Mouse (Mus musculus): ENCODE data around the gene Susd1. TPM values are rescaled to one million over a fixed set of nuclear protein-coding genes. Genes with fewer than 3 reads are reported as not detected.

Gene Susd1
- total and polyA plus RNA-seq, 3 experiments = 1.5 to 2.3 (median 1.6) TPM

DNA sequence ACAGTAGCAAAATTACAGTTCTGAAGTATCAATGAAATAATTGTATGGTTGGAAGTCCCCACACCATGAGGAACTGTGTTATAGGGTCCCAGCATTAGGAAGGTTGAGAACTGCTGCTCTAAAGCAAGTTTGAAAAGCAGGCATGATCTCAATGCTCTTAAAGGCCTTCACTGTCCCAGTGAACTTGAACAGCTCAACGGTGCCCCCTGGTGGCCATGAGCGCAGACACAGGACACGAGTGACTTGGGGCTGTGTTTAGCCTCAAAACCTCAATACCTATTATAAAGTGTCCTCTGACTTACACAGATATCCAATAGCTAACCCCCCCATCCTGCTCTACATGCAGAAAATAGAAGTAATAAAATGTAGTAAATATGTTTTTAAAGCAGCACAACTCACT is 97.7 kb downstream of the Susd1 start:
- H3K4me1 ChIP-seq (ENCODE audit: control insufficient read depth, insufficient read depth, low read length) = peaks cover 8% of the 10 kb centered on the region
- intact Hi-C loops (cut with DNase I) = loop anchor here (1.0 kb wide), 2 partner anchors 153 to 244 kb away; no protein-coding TSS in a partner anchor
- H3K9ac ChIP-seq (ENCODE audit: low read depth, low read length) = no peak overlapping the region
- TF ChIP-seq EP300 (IDR thresholded peaks at IDR 0.05; ENCODE audit: insufficient read depth, low read depth, low read length) (peak; percentile 90), POLR2A (IDR thresholded peaks at IDR 0.05; ENCODE audit: insufficient read depth, low read depth, low read length) (no peak), CTCF (IDR thresholded peaks at IDR 0.05) (peak; percentile 97; the same call in 1 of the 2 replicates)
- H3K36me3 ChIP-seq (ENCODE audit: control insufficient read depth, insufficient read depth, low read length) = 0 out of 2 replicates have a peak, but pooled peaks cover 2% of the 10 kb centered on the region
- no peaks in the 10 kb centered on the region for H3K27me3 ChIP-seq (ENCODE audit: control insufficient read depth, insufficient read depth, low read length)
- H3K27ac ChIP-seq = peak overlapping the region; percentile 56
- no peak overlapping the region for H3K4me3 ChIP-seq
- 0% methylated on average over 3 of the region's 3 CpGs for WGBS
- peak; percentile 85 to 91 for DNase-seq
- no peaks in the 10 kb centered on the region for H3K79me2 ChIP-seq (replicated peaks; ENCODE audit: control insufficient read depth, insufficient read depth, low read length)

DNA sequence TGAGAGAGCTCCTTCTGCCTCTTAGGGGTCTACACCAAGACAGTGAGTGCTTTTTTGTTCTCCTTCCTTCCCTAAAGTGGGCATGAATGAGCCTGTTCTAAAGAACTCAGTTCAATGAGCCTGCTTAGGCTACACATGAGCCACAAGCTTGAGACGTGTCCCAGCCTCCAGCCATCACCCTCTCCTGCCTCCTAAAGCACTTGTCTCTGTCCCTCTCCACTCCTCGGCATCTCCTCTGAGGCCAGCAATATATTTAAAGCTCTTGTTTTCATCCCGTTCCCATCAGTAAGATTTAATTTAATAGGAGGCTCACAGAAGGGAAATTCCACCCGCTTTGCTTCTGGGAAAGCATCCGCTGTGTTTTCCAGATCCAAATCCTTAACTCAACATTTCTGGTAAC is 98.4 kb downstream of the Susd1 start:
- 30% methylated on average over 5 of the region's 5 CpGs for WGBS
- Histone ChIP-seq H3K9ac (ENCODE audit: low read depth, low read length) (peak overlapping the region; percentile 64), H3K27me3 (ENCODE audit: control insufficient read depth, insufficient read depth, low read length) (no peaks in the 10 kb centered on the region), H3K4me1 (ENCODE audit: control insufficient read depth, insufficient read depth, low read length) (peaks cover 8% of the 10 kb centered on the region), H3K36me3 (ENCODE audit: control insufficient read depth, insufficient read depth, low read length) (0 out of 2 replicates have a peak, but pooled peaks cover 2% of the 10 kb centered on the region), H3K79me2 (replicated peaks; ENCODE audit: control insufficient read depth, insufficient read depth, low read length) (no peaks in the 10 kb centered on the region), H3K27ac (peak overlapping the region; percentile 56), H3K4me3 (no peak overlapping the region)
- TF ChIP-seq POLR2A (IDR thresholded peaks at IDR 0.05; ENCODE audit: insufficient read depth, low read depth, low read length) (no peak), EP300 (IDR thresholded peaks at IDR 0.05; ENCODE audit: insufficient read depth, low read depth, low read length) (no peak), CTCF (IDR thresholded peaks at IDR 0.05) (no peak)
- intact Hi-C loops (cut with DNase I) = loop anchor here (1.0 kb wide), 2 partner anchors 153 to 244 kb away; no protein-coding TSS in a partner anchor
- peak in 1 of 2 experiments; percentile 21 for DNase-seq

DNA sequence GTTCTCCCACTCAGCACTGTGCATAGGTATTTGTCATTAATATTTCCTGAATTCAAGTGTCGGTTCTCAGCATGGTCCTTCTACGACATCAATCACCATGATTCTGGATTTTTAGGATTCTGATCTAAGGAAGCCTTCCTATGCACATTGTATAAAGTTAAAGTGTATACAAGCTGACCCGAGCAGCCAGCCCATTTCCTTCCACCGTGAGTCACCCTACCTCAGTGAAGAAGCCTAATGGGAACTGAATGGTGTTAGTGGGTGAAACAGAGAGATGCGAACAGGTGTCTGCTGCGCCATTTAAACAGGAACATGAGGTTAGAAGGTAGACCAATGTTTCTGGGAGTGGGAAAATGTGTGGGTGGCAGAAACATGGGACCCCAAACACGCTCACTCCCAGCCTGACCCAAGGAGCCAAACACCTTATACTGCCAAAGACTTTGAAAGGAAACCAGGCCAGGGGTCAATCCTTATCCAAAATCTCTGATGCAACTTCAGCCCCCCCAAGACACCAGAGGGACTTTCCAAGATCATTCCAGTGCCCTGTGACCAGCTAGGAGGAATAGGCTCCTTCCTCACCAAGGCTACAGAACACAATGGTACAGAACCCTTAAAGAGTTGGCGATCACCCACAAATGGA is 99.4 kb downstream of the Susd1 start:
- no peak overlapping the region for H3K27ac ChIP-seq
- no peak for TF ChIP-seq EP300 (IDR thresholded peaks at IDR 0.05; ENCODE audit: insufficient read depth, low read depth, low read length)
- TF ChIP-seq CTCF (IDR thresholded peaks at IDR 0.05) = no peak
- TF ChIP-seq POLR2A (IDR thresholded peaks at IDR 0.05; ENCODE audit: insufficient read depth, low read depth, low read length) = no peak
- 0 out of 2 replicates have a peak, but pooled peaks cover 2% of the 10 kb centered on the region for H3K36me3 ChIP-seq (ENCODE audit: control insufficient read depth, insufficient read depth, low read length)
- H3K4me3 ChIP-seq = no peak overlapping the region
- H3K79me2 ChIP-seq (replicated peaks; ENCODE audit: control insufficient read depth, insufficient read depth, low read length) = no peaks in the 10 kb centered on the region
- WGBS = 69% methylated on average over 8 of the region's 8 CpGs
- peak in 1 of 2 experiments; percentile 18 for DNase-seq
- H3K9ac ChIP-seq (ENCODE audit: low read depth, low read length) = no peak overlapping the region
- intact Hi-C loops (cut with DNase I) = loop anchor here (10.0 kb wide), 1 partner anchor 84 kb away; no protein-coding TSS in a partner anchor
- H3K4me1 ChIP-seq (ENCODE audit: control insufficient read depth, insufficient read depth, low read length) = peaks cover 8% of the 10 kb centered on the region
- no peaks in the 10 kb centered on the region for H3K27me3 ChIP-seq (ENCODE audit: control insufficient read depth, insufficient read depth, low read length)

DNA sequence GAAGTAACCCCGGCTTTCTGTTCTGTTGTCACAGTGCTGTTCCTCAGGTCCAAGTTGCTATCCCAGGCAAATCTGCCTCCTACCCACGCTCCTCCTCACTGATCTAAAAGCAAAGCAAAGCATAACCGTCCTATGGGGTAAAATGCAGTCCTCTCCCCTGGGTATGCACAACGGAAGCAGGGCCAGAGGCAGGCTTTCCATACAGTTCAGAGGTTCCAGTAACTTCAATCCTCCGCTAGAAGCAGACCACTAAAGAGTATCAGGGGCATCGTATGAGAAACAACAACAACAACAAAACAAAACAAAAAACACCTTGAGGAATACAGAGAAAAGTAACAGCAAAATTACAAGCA is 100.9 kb downstream of the Susd1 start:
- Histone ChIP-seq H3K36me3 (ENCODE audit: control insufficient read depth, insufficient read depth, low read length) (0 out of 2 replicates have a peak, but pooled peaks cover 2% of the 10 kb centered on the region), H3K4me1 (ENCODE audit: control insufficient read depth, insufficient read depth, low read length) (peaks cover 8% of the 10 kb centered on the region), H3K9ac (ENCODE audit: low read depth, low read length) (no peak overlapping the region), H3K79me2 (replicated peaks; ENCODE audit: control insufficient read depth, insufficient read depth, low read length) (no peaks in the 10 kb centered on the region), H3K4me3 (no peak overlapping the region), H3K27me3 (ENCODE audit: control insufficient read depth, insufficient read depth, low read length) (no peaks in the 10 kb centered on the region), H3K27ac (no peak overlapping the region)
- no peak for DNase-seq
- 92% methylated on average over 6 of the region's 6 CpGs for WGBS
- TF ChIP-seq EP300 (IDR thresholded peaks at IDR 0.05; ENCODE audit: insufficient read depth, low read depth, low read length) (no peak), CTCF (IDR thresholded peaks at IDR 0.05) (no peak), POLR2A (IDR thresholded peaks at IDR 0.05; ENCODE audit: insufficient read depth, low read depth, low read length) (no peak)
- intact Hi-C loops (cut with DNase I) = loop anchor here (10.0 kb wide), 1 partner anchor 83 kb away; no protein-coding TSS in a partner anchor

DNA sequence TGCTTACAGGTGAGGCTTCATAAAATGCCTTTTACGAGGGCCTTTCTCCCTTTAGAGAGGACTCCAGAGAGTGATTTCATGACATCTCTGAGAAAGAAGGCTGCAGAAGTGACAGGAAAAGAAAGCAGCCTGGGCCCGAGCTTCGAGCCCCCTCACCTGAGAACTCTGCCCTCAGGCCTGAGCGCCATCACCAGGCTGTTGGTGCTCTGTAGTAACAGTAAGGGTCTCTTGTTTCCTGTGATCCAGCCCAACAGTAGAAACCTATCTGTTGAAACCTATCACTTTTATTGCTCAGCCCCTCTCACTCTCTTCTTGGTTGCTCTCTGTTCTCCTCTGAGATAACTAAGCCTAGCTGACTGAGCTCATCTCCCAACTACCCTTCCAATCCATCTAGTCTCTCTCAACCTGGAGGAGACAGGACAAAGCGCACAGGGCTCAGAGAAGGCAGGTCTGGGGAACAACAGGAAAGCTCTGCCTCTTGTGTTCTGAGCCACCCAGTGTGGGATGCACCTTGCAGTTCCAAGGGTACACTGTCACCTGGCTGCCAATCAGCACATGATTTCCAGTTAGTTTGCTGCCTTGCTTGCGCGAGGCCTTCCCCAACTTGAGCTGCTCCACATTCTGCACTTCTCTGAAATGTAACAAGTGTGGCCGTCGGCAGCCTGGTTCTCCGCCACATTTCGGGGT is 101.4 kb downstream of the Susd1 start:
- Histone ChIP-seq H3K4me1 (ENCODE audit: control insufficient read depth, insufficient read depth, low read length) (peaks cover 11% of the 10 kb centered on the region), H3K36me3 (ENCODE audit: control insufficient read depth, insufficient read depth, low read length) (peaks cover 2% of the 10 kb centered on the region), H3K27ac (no peak overlapping the region), H3K4me3 (no peak overlapping the region), H3K79me2 (replicated peaks; ENCODE audit: control insufficient read depth, insufficient read depth, low read length) (no peaks in the 10 kb centered on the region), H3K9ac (ENCODE audit: low read depth, low read length) (no peak overlapping the region), H3K27me3 (ENCODE audit: control insufficient read depth, insufficient read depth, low read length) (no peaks in the 10 kb centered on the region)
- WGBS = 97% methylated on average over 11 of the region's 11 CpGs
- intact Hi-C loops (cut with DNase I) = loop anchor here (10.0 kb wide), 1 partner anchor 82 kb away; no protein-coding TSS in a partner anchor
- DNase-seq = peak in 1 of 2 experiments; percentile 16
- TF ChIP-seq EP300 (IDR thresholded peaks at IDR 0.05; ENCODE audit: insufficient read depth, low read depth, low read length) (no peak), CTCF (IDR thresholded peaks at IDR 0.05) (no peak), POLR2A (IDR thresholded peaks at IDR 0.05; ENCODE audit: insufficient read depth, low read depth, low read length) (no peak)
